Mouse (Mus musculus) stomach, embryonic 15.5 days (tissue): ENCODE measurements around the gene Qtrt2. TPM values are rescaled to one million over a fixed set of nuclear protein-coding genes. Genes with fewer than 3 reads are reported as not detected.
A peak's percentile ranks its signal among the peaks of the same experiment; 100 is the strongest.

Experiments used
- ATAC-seq: fragments of 200-750 bp; cut with Nextera tagmentation; 2 replicates; pipeline ENCODE4 v1.8.0; 2017; ENCODE audit warnings: low read depth, moderate number of reproducible peaks, moderate TSS enrichment; ENCODE audit not compliant: insufficient read depth, low FRiP score
- H3K27ac ChIP-seq: fragments of 300-500 bp; sonication (generic); 2 replicates; pipeline ENCODE4 v1.5.1; 2015; ENCODE audit warnings: mild to moderate bottlenecking, inconsistent platforms
- H3K27me3 ChIP-seq: fragments of 300-500 bp; sonication (generic); replicated peaks from 2 replicates; pipeline ENCODE4 v1.6.1; 2015; ENCODE audit warnings: inconsistent platforms
- H3K36me3 ChIP-seq: fragments of 300-500 bp; sonication (generic); 2 replicates; pipeline ENCODE4 v1.6.1; 2015; ENCODE audit warnings: inconsistent platforms
- H3K4me1 ChIP-seq: fragments of 300-500 bp; sonication (generic); 2 replicates; pipeline ENCODE4 v1.6.1; 2015; ENCODE audit warnings: inconsistent platforms
- H3K4me2 ChIP-seq: fragments of 300-500 bp; sonication (generic); 2 replicates; pipeline ENCODE4 v1.6.1; 2015; ENCODE audit warnings: mild to moderate bottlenecking, inconsistent platforms
- H3K4me3 ChIP-seq: fragments of 300-500 bp; sonication (generic); replicated peaks from 2 replicates; pipeline ENCODE4 v1.5.1; 2015; ENCODE audit warnings: inconsistent platforms
- H3K9ac ChIP-seq: fragments of 300-500 bp; sonication (generic); 2 replicates; pipeline ENCODE4 v1.6.1; 2015; ENCODE audit warnings: inconsistent platforms
- H3K9me3 ChIP-seq: fragments of 300-500 bp; sonication (generic); 2 replicates; pipeline ENCODE4 v1.6.1; 2016; ENCODE audit warnings: inconsistent platforms
- WGBS: fragments of 180-500 bp; shearing (Covaris S2); methylation state at CpG from one replicate; pipeline ENCODE4 v1.1.7; 2015; 5-methylcytosine and 5-hydroxymethylcytosine counted together
- polyA plus RNA-seq: library from polyadenylated mRNA; unstranded; fragments of >200 nt; fragmentation: Nextera tagmentation; extraction: Ambion mirVana; gene quantifications from 2 replicates; pipeline ENCODE4 v1.2.1, GENCODE M21; 2015

Qtrt2 gene
- polyA plus RNA-seq = 22.5 and 25.8 TPM in 2 replicates

- Histone ChIP-seq H3K4me3 (no peak within 1 kb of the TSS), H3K9me3 (no peaks in the 10 kb centered on the region), H3K4me2 (no peak within 1 kb of the TSS), H3K4me1 (no peaks in the 10 kb centered on the region), H3K36me3 (no peaks in the 10 kb centered on the region), H3K27me3 (no peaks in the 10 kb centered on the region), H3K27ac (no peak within 1 kb of the TSS), H3K9ac (no peak within 1 kb of the TSS)
- no peak for ATAC-seq
- WGBS = 81% methylated on average over 6 of the region's 6 CpGs
Observed at GRCm38 (mm10) chr16:43926341-43926859, at the start of gene Qtrt2. Gene Qtrt2 (minus strand): TSS chr16:43926809.

GRCm38 (mm10) chr16:43973606-43974220 lies 47.1 kb upstream of the Qtrt2 start:
- Histone ChIP-seq H3K9ac (no peak overlapping the region), H3K4me2 (no peak overlapping the region), H3K27me3 (no peaks in the 10 kb centered on the region), H3K4me1 (no peaks in the 10 kb centered on the region), H3K27ac (no peak overlapping the region), H3K36me3 (no peaks in the 10 kb centered on the region), H3K4me3 (no peak overlapping the region), H3K9me3 (no peaks in the 10 kb centered on the region)
- no peak for ATAC-seq
- WGBS = 81% methylated on average over 22 of the region's 22 CpGs

- no peaks in the 10 kb centered on the region for H3K27me3 ChIP-seq
- no peaks in the 10 kb centered on the region for H3K36me3 ChIP-seq
- H3K4me2 ChIP-seq = no peak overlapping the region
- no peak overlapping the region for H3K9ac ChIP-seq
- H3K4me1 ChIP-seq = no peaks in the 10 kb centered on the region
- WGBS = 87% methylated on average over 11 of the region's 11 CpGs
- no peak for ATAC-seq
- H3K4me3 ChIP-seq = no peak overlapping the region
- H3K9me3 ChIP-seq = no peaks in the 10 kb centered on the region
- no peak overlapping the region for H3K27ac ChIP-seq
Observed at GRCm38 (mm10) chr16:43973147-43973546, 46.5 kb upstream of the Qtrt2 start.

- H3K27me3 ChIP-seq = no peaks in the 10 kb centered on the region
- ATAC-seq = no peak
- H3K36me3 ChIP-seq = no peaks in the 10 kb centered on the region
- H3K9me3 ChIP-seq = no peaks in the 10 kb centered on the region
- WGBS = 93% methylated on average over 2 of the region's 2 CpGs
- H3K4me3 ChIP-seq = no peak overlapping the region
- H3K4me2 ChIP-seq = no peak overlapping the region
- H3K4me1 ChIP-seq = no peaks in the 10 kb centered on the region
- no peak overlapping the region for H3K27ac ChIP-seq
- H3K9ac ChIP-seq = no peak overlapping the region
Observed at GRCm38 (mm10) chr16:43972391-43972790, 45.8 kb upstream of the Qtrt2 start.

GRCm38 (mm10) chr16:43971741-43972140 lies 45.1 kb upstream of the Qtrt2 start:
- Histone ChIP-seq H3K27me3 (no peaks in the 10 kb centered on the region), H3K36me3 (no peaks in the 10 kb centered on the region), H3K27ac (no peak overlapping the region), H3K4me2 (no peak overlapping the region), H3K9ac (no peak overlapping the region), H3K4me1 (no peaks in the 10 kb centered on the region), H3K9me3 (no peaks in the 10 kb centered on the region), H3K4me3 (no peak overlapping the region)
- WGBS = 71% methylated on average over 9 of the region's 9 CpGs
- peak; percentile 76 for ATAC-seq

- Histone ChIP-seq H3K4me3 (no peak overlapping the region), H3K27ac (no peak overlapping the region), H3K4me2 (no peak overlapping the region), H3K9ac (no peak overlapping the region), H3K4me1 (no peaks in the 10 kb centered on the region), H3K27me3 (no peaks in the 10 kb centered on the region), H3K36me3 (no peaks in the 10 kb centered on the region), H3K9me3 (no peaks in the 10 kb centered on the region)
- WGBS = 91% methylated on average over 11 of the region's 11 CpGs
- no peak for ATAC-seq
Observed at GRCm38 (mm10) chr16:43971189-43971588, 44.6 kb upstream of the Qtrt2 start.

GRCm38 (mm10) chr16:43970426-43970825 lies 43.8 kb upstream of the Qtrt2 start:
- 0 out of 2 replicates have a peak, but pooled peaks have one; percentile 25 for ATAC-seq
- no peak overlapping the region for H3K4me3 ChIP-seq
- no peaks in the 10 kb centered on the region for H3K9me3 ChIP-seq
- H3K4me1 ChIP-seq = no peaks in the 10 kb centered on the region
- WGBS = 87% methylated on average over 3 of the region's 3 CpGs
- no peak overlapping the region for H3K9ac ChIP-seq
- H3K36me3 ChIP-seq = no peaks in the 10 kb centered on the region
- no peaks in the 10 kb centered on the region for H3K27me3 ChIP-seq
- no peak overlapping the region for H3K27ac ChIP-seq
- no peak overlapping the region for H3K4me2 ChIP-seq

GRCm38 (mm10) chr16:43965781-43966389 lies 39.3 kb upstream of the Qtrt2 start:
- ATAC-seq = no peak
- H3K9ac ChIP-seq = no peak overlapping the region
- H3K4me2 ChIP-seq = no peak overlapping the region
- WGBS = 86% methylated on average over 13 of the region's 13 CpGs
- H3K36me3 ChIP-seq = no peaks in the 10 kb centered on the region
- H3K4me3 ChIP-seq = no peak overlapping the region
- no peak overlapping the region for H3K27ac ChIP-seq
- H3K4me1 ChIP-seq = no peaks in the 10 kb centered on the region
- H3K27me3 ChIP-seq = no peaks in the 10 kb centered on the region
- no peaks in the 10 kb centered on the region for H3K9me3 ChIP-seq

GRCm38 (mm10) chr16:43963780-43964179 lies 37.2 kb upstream of the Qtrt2 start:
- ATAC-seq = no peak
- no peaks in the 10 kb centered on the region for H3K4me1 ChIP-seq

GRCm38 (mm10) chr16:43963291-43963690 lies 36.7 kb upstream of the Qtrt2 start:
- no peak overlapping the region for H3K4me2 ChIP-seq
- H3K36me3 ChIP-seq = no peaks in the 10 kb centered on the region
- ATAC-seq = no peak
- H3K4me3 ChIP-seq = no peak overlapping the region
- no peak overlapping the region for H3K9ac ChIP-seq
- no peaks in the 10 kb centered on the region for H3K27me3 ChIP-seq
- H3K4me1 ChIP-seq = no peaks in the 10 kb centered on the region
- no peaks in the 10 kb centered on the region for H3K9me3 ChIP-seq
- 94% methylated on average over 9 of the region's 9 CpGs for WGBS
- no peak overlapping the region for H3K27ac ChIP-seq

More at GRCm38 (mm10) chr16:43963780-43964179, 37.2 kb upstream of the Qtrt2 start:
- WGBS = 78% methylated on average over 3 of the region's 3 CpGs
- Histone ChIP-seq H3K9me3 (no peaks in the 10 kb centered on the region), H3K4me2 (no peak overlapping the region), H3K27ac (no peak overlapping the region), H3K4me3 (no peak overlapping the region), H3K27me3 (no peaks in the 10 kb centered on the region), H3K36me3 (no peaks in the 10 kb centered on the region), H3K9ac (no peak overlapping the region)

- Histone ChIP-seq H3K27me3 (no peaks in the 10 kb centered on the region), H3K9ac (no peak overlapping the region), H3K9me3 (no peaks in the 10 kb centered on the region), H3K36me3 (no peaks in the 10 kb centered on the region), H3K4me1 (no peaks in the 10 kb centered on the region), H3K27ac (no peak overlapping the region), H3K4me3 (no peak overlapping the region), H3K4me2 (no peak overlapping the region)
- ATAC-seq = no peak
- WGBS = 94% methylated on average over 4 of the region's 4 CpGs
Observed at GRCm38 (mm10) chr16:43958038-43958437, 31.4 kb upstream of the Qtrt2 start.

GRCm38 (mm10) chr16:43954913-43955312 lies 28.3 kb upstream of the Qtrt2 start:
- no peak overlapping the region for H3K4me3 ChIP-seq

More at GRCm38 (mm10) chr16:43954913-43955312, 28.3 kb upstream of the Qtrt2 start:
- H3K4me1 ChIP-seq = no peaks in the 10 kb centered on the region
- no peak overlapping the region for H3K9ac ChIP-seq
- ATAC-seq = 0 out of 2 replicates have a peak, but pooled peaks have one; percentile 59
- no peaks in the 10 kb centered on the region for H3K27me3 ChIP-seq
- WGBS = 45% methylated on average over 6 of the region's 6 CpGs
- H3K4me2 ChIP-seq = no peak overlapping the region
- H3K9me3 ChIP-seq = no peaks in the 10 kb centered on the region
- no peaks in the 10 kb centered on the region for H3K36me3 ChIP-seq
- H3K27ac ChIP-seq = no peak overlapping the region
